Mouse (Mus musculus) neural tube, embryonic 12.5 days (tissue): Measurements from ENCODE around the gene AU041133. TPM values are rescaled to one million over a fixed set of nuclear protein-coding genes. Genes with fewer than 3 reads are reported as not detected.
"Not testable (repeated sequence)": the region's sequence is repeated elsewhere in the genome, so short reads cannot be mapped to it uniquely, and the experiment has no call there.

Experiments
- ATAC-seq: fragments of 200-750 bp; cut with Nextera tagmentation; 2 replicates; pipeline ENCODE4 v1.8.0; 2017; ENCODE audit warnings: low read depth, mild to moderate bottlenecking, moderate TSS enrichment, moderate library complexity; ENCODE audit not compliant: low FRiP score
- H3K27ac ChIP-seq: fragments of 300-500 bp; sonication (generic); 2 replicates; pipeline ENCODE4 v1.5.1; 2016
- H3K27me3 ChIP-seq: fragments of 300-500 bp; sonication (generic); replicated peaks from 2 replicates; pipeline ENCODE4 v1.6.1; 2016; ENCODE audit warnings: mild to moderate bottlenecking
- H3K36me3 ChIP-seq: fragments of 300-500 bp; sonication (generic); 2 replicates; pipeline ENCODE4 v1.6.1; 2016; ENCODE audit warnings: mild to moderate bottlenecking
- H3K4me1 ChIP-seq: fragments of 300-500 bp; sonication (generic); 2 replicates; pipeline ENCODE4 v1.6.1; 2016
- H3K4me2 ChIP-seq: fragments of 300-500 bp; sonication (generic); replicated peaks from 2 replicates; pipeline ENCODE4 v1.6.1; 2016; ENCODE audit warnings: mild to moderate bottlenecking
- H3K4me3 ChIP-seq: fragments of 300-500 bp; sonication (generic); 2 replicates; pipeline ENCODE4 v1.5.1; 2016
- H3K9ac ChIP-seq: fragments of 300-500 bp; sonication (generic); 2 replicates; pipeline ENCODE4 v1.6.1; 2016; ENCODE audit warnings: mild to moderate bottlenecking
- H3K9me3 ChIP-seq: fragments of 300-500 bp; sonication (generic); 2 replicates; pipeline ENCODE4 v1.6.1; 2016; ENCODE audit warnings: mild to moderate bottlenecking
- WGBS: fragments of 180-500 bp; shearing (Covaris S2); methylation state at CpG from one replicate; pipeline ENCODE4 v1.1.7; 2016; 5-methylcytosine and 5-hydroxymethylcytosine counted together
- polyA plus RNA-seq: library from polyadenylated mRNA; unstranded; fragments of >200 nt; fragmentation: Nextera tagmentation; extraction: Ambion mirVana; gene quantifications from 2 replicates; pipeline ENCODE4 v1.2.1, GENCODE M21; 2016

The AU041133 gene
- 7.2 and 7.6 TPM in 2 replicates for polyA plus RNA-seq

DNA sequence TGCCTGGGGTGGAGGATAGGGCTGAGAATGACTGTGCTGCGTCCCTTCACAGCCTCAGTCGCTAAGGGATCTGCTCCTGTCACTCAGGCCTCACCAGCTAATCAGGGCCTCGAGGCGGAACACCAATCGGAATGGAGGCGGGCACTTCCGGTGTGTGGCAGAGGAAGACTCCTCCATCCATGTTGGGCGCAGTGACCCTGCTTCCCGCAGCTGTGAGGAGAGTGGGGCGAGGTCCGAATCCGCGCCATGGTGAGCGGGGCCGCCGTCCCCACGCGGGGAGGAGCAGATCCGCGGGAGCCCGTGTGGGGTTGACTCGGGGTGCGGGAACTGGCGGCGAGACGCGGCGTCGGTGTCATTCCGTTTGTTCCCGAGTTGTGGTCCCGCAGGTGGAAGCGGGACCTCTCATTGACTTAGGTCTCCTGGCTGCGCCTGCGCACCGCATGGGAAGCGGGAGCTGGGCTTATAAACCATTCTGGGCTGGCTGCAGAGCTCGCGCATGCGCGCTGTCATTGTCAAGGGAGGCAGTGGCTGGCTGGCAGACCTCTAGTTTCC is at the start of gene AU041133:
Gene AU041133 (plus strand): TSS at position 164 of the 552 bp plus-strand sequence.
- no peaks in the 10 kb centered on the region for H3K4me1 ChIP-seq
- H3K36me3 ChIP-seq: peaks cover 4% of the 10 kb centered on the region; the same call in 1 of the 2 replicates
- H3K27ac ChIP-seq: no peak within 1 kb of the TSS; the same call in 1 of the 2 replicates
- peak within 1 kb of the TSS; percentile 61 for H3K4me2 ChIP-seq
- no peaks in the 10 kb centered on the region for H3K27me3 ChIP-seq
- 2% methylated on average over 41 of the region's 41 CpGs for WGBS
- H3K4me3 ChIP-seq: peak within 1 kb of the TSS; percentile 56
- H3K9me3 ChIP-seq: peaks cover 47% of the 10 kb centered on the region
- peak; percentile 100 for ATAC-seq
- peak within 1 kb of the TSS; percentile 57 for H3K9ac ChIP-seq

DNA sequence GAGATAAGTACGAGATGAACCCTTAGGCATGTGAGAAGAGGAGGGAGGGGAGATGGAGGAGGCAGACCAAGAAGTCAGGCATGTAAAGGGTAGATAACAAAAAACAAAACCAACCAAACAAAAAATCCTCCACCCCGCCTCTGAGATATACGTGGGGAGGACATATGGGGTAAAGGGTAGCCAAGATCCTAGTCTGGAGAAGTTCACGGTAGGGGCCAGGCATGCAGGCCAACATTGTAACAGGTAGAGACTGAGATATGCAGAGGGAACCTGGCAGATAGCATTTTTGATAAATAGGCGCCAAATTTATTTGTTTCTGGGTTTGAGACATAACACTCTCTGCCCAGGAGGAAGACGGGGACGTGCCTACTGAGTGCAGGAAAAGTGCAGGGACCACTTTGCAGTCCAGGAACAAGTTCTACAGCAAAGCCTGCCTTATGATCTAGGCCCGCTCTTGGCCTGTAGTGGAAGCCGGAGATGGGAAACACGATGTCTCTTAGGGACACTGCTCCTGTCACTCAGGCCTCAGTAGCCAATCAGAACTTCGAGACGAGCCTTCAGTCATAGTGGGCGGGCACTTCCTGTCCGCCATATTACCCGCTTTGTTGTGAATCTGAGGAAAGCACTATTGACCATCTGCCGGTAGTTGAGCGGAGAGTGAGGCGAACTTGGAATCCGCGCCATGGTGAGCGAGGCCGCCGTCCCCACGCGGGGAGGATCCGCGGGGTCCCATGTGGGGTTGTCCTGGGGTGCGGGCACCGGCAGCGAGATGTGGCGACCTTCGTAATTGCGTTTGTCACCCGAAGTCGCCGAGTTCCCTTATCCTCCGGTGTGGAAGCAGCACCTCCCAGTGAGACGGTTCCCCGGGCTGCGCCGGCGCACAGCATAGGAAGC is 44.8 kb upstream of the AU041133 start, which contains the start of gene BC024063:
Gene BC024063 (plus strand): TSS at position 626 of the 894 bp plus-strand sequence.
- not testable (repeated sequence) for H3K27me3 ChIP-seq, H3K36me3 ChIP-seq, H3K9me3 ChIP-seq, H3K4me1 ChIP-seq, H3K27ac ChIP-seq
- Histone ChIP-seq H3K4me2 (peak within 1 kb of the TSS; percentile 56), H3K4me3 (peak within 1 kb of the TSS; percentile 45), H3K9ac (peak within 1 kb of the TSS; percentile 48)
- WGBS: 18% methylated on average over 42 of the region's 42 CpGs
- ATAC-seq: peak; percentile 97

DNA sequence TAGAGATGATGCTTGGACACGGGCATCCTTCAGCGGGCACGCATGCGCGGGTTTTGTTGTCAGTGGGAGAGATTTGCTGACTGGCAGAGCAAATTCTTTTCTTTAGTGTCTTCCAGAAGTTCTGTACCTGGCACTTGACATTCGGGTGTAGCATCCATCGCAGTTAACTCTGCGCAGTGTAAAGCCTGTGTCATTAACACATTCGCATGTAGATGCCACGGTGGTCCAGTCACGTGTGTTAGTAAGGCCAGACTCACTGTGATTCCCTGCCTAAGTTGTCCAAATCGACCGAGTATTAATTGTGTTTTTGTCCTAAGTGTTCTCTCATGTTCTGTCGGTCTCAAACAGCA is 44.2 kb upstream of the AU041133 start:
- not testable (repeated sequence) for H3K4me1 ChIP-seq, H3K36me3 ChIP-seq, H3K27ac ChIP-seq, H3K27me3 ChIP-seq, H3K9me3 ChIP-seq
- Histone ChIP-seq H3K4me3 (peak overlapping the region; percentile 45), H3K4me2 (peak overlapping the region; percentile 56), H3K9ac (peak overlapping the region; percentile 48)
- ATAC-seq: peak; percentile 62
- 21% methylated on average over 14 of the region's 14 CpGs for WGBS

DNA sequence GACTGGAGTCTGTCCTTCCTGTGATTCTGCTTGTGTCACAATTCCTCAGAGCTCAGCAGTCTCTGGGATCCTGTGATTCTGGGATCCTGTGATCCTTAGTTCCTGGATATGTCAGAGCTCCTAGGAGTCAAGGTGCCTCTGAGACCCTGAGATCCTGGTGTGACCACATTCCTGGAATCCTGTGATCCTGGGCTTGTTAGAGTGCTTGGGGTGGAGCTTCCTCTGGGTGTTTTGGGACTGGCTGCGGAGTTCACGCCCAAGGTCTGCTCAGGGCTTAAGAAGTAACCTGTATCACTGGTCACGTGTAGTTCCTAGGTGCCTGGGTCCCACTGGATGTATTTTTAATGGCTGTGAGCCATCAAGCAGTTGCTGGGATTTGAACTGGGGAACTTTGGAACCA is 10.6 kb upstream of the AU041133 start:
- no peak overlapping the region for H3K4me3 ChIP-seq
- WGBS: 86% methylated on average over 3 of the region's 3 CpGs
- no peak overlapping the region for H3K9ac ChIP-seq
- no peaks in the 10 kb centered on the region for H3K27me3 ChIP-seq
- no peak for ATAC-seq
- H3K4me2 ChIP-seq: no peak overlapping the region
- no peaks in the 10 kb centered on the region for H3K36me3 ChIP-seq
- H3K4me1 ChIP-seq: no peaks in the 10 kb centered on the region
- H3K9me3 ChIP-seq: peaks cover 46% of the 10 kb centered on the region
- no peak overlapping the region for H3K27ac ChIP-seq

DNA sequence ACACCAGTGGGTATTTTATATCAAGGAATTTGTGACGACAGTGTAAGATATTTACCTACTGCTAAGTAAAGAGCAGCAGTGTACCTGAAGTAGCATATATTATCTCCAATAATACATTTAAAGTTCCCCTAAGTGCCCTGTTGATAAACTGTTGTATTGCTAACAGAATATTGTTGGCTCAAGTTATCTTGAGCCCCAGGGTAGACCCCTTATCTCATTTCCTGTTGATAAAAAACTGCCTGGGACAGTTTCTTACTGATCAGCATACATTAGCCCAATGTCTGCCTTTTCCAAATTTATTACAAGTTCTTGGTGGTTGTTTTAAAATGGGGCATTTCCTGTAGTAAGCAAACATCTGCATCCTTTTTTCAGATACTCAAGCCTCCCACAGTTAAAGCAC is 17.5 kb downstream of the AU041133 start:
- no peaks in the 10 kb centered on the region for H3K4me1 ChIP-seq
- WGBS: 95% methylated on average over 1 of the region's 1 CpGs
- H3K4me2 ChIP-seq: no peak overlapping the region
- no peaks in the 10 kb centered on the region for H3K27me3 ChIP-seq
- H3K4me3 ChIP-seq: no peak overlapping the region
- H3K36me3 ChIP-seq: peaks cover 51% of the 10 kb centered on the region
- H3K9me3 ChIP-seq: peaks cover 40% of the 10 kb centered on the region
- H3K9ac ChIP-seq: no peak overlapping the region
- no peak overlapping the region for H3K27ac ChIP-seq
- ATAC-seq: no peak

DNA sequence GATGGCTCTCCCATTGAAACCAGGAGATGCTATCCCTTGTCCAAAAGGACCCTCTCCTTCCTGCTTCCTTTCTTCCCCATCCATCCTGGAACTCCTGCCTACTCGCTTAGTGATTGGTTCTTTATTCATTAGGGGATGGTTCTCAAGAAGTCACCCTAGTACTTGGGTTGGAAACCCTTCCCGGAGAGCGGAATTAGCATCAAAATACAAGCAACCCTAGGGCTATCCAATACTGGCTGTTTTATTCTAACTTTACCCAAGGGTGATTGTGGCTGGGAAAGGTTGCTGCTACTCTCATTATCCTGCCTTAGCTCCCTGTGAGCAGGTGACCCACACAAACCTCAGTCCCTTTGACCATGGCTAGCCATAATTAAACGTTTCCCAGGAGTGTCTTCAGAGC is 19.8 kb downstream of the AU041133 start:
- Histone ChIP-seq H3K9ac (no peak overlapping the region), H3K27ac (no peak overlapping the region), H3K4me3 (no peak overlapping the region), H3K36me3 (peaks cover 66% of the 10 kb centered on the region), H3K27me3 (no peaks in the 10 kb centered on the region), H3K9me3 (peaks cover 58% of the 10 kb centered on the region), H3K4me1 (no peaks in the 10 kb centered on the region), H3K4me2 (no peak overlapping the region)
- ATAC-seq: no peak
- 83% methylated on average over 4 of the region's 4 CpGs for whole genome bisulfite sequencing

DNA sequence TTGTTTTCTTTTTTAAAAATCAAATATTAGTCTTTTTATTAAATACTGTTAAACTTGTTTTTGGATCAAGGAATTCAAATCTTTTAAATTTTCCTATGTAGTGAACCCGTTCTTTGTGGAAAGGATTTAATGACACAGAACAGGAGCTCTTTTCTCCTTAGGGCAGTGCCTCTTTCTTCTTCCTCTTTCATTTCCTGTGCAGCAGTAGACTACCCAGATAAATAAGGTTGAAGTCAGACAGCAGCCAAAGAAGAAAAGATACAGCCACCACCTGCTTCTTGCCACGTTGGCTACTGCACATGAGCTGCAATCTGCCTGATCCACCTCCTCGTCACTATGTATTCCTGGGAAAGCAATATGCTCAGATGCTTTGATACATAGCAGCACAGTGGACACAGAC is 40.0 kb downstream of the AU041133 start:
- H3K4me1 ChIP-seq: no peaks in the 10 kb centered on the region
- no peaks in the 10 kb centered on the region for H3K36me3 ChIP-seq
- no peak overlapping the region for H3K9ac ChIP-seq
- H3K27me3 ChIP-seq: no peaks in the 10 kb centered on the region
- 91% methylated on average over 3 of the region's 3 CpGs for WGBS
- H3K27ac ChIP-seq: no peak overlapping the region
- H3K4me3 ChIP-seq: no peak overlapping the region
- H3K4me2 ChIP-seq: no peak overlapping the region
- peaks cover 11% of the 10 kb centered on the region; the same call in 1 of the 2 replicates for H3K9me3 ChIP-seq
- no peak for ATAC-seq

DNA sequence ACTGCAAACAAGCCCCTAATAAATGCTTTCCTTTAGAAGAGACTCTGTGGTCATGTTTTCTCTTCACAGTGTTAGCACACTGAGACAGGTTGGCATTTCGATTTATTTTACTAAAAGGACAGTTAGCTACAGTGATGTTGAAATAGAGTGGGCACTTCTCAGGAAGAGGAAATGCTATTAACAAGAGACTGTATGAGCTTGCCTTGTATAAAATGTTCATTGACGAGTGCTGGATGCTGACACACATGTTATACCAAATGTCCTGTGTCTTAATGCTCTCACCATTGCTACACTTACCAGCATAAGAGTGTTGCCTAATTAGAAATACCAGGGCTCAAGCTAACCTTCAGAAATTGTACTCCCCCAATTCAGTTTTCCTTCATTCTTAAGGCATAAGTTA is 42.0 kb downstream of the AU041133 start:
- Histone ChIP-seq H3K4me2 (no peak overlapping the region), H3K4me3 (no peak overlapping the region), H3K36me3 (no peaks in the 10 kb centered on the region), H3K9ac (no peak overlapping the region), H3K27ac (no peak overlapping the region), H3K27me3 (no peaks in the 10 kb centered on the region), H3K9me3 (peaks cover 5% of the 10 kb centered on the region; the same call in 1 of the 2 replicates), H3K4me1 (no peaks in the 10 kb centered on the region)
- WGBS: 84% methylated on average over 2 of the region's 2 CpGs
- ATAC-seq: no peak

DNA sequence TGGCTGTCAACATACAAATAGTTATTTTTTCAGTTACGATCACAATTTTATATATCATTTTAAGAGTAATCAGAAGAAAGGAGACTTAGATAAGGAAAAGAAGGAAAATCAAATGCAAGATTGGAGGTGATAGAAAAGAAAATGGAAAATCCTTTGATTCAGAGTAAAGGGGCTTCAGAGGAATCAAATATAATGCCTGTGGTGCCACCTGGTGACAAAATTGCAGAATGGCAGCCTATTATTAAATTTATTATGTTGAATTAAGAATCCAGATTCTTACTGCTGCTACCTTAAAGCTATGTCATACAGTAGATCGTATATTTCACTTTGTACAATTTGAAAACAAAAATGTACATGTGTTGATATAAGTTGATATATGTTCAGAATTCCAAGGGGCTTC is 43.0 kb downstream of the AU041133 start:
- H3K4me2 ChIP-seq: no peak overlapping the region
- no peak for ATAC-seq
- no peak overlapping the region for H3K4me3 ChIP-seq
- H3K9me3 ChIP-seq: no peaks in the 10 kb centered on the region
- H3K4me1 ChIP-seq: no peaks in the 10 kb centered on the region
- no peak overlapping the region for H3K9ac ChIP-seq
- no peaks in the 10 kb centered on the region for H3K36me3 ChIP-seq
- 54% methylated on average over 2 of the region's 2 CpGs for WGBS
- H3K27ac ChIP-seq: no peak overlapping the region
- no peaks in the 10 kb centered on the region for H3K27me3 ChIP-seq

DNA sequence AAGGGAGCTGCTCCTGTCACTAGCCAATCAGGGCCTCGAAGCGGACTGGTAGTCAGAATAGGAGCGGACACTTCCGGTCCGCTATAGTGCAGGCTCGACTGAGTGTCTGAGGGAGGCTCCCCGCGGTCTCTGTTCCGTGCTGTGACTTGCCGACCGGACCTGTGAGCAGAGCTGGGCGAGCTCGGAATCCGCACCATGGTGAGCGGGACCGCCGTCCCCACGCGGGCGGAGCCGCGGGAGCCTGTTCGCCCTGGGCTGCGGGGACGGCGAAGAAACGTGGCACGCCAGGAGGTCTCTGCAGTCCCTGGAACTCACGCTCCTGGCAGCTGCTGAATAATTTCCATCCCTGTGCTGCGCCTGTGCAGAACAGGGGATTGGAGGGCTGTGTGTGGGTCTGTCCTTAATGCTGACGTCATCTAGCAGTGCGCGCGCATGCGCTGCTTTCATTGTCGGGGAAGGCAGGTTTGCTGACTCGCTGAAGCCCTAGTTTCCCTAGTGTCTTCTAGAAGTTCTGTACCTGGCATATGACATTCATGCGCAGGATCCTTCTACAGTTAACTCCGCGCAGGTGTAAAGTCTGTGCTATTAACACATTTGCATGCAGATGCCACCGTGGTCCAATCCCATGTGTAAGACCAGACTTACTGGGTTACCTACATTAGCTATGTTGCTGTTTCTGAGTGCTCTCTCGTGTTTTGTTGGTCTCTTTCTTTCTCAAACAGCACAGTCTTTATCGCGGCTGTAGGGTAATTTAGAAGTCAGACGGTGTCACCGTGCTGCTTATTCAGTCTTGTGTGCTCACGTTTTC is 50.6 kb downstream of the AU041133 start:
- Histone ChIP-seq H3K4me2 (peak overlapping the region; percentile 74), H3K4me3 (peak overlapping the region; percentile 71), H3K9me3 (peaks cover 11% of the 10 kb centered on the region; the same call in 1 of the 2 replicates), H3K9ac (peak overlapping the region; percentile 66), H3K4me1 (no peaks in the 10 kb centered on the region), H3K36me3 (no peaks in the 10 kb centered on the region), H3K27ac (peak overlapping the region; percentile 94), H3K27me3 (no peaks in the 10 kb centered on the region)
- WGBS: 7% methylated on average over 47 of the region's 47 CpGs
- peak; percentile 100 for ATAC-seq
